Mouse (Mus musculus) C2C12 (cell line): ENCODE measurements around the gene E330009J07Rik.

Source experiments
- MAX ChIP-seq: IDR thresholded peaks from one replicate; pipeline ENCODE4 v1.6.1; 2011; ENCODE audit warnings: mild to moderate bottlenecking, control low read depth
- USF1 ChIP-seq: IDR thresholded peaks from one replicate; pipeline ENCODE4 v1.6.1; 2011; ENCODE audit warnings: low read depth, mild to moderate bottlenecking, control low read depth, moderate library complexity

DNA sequence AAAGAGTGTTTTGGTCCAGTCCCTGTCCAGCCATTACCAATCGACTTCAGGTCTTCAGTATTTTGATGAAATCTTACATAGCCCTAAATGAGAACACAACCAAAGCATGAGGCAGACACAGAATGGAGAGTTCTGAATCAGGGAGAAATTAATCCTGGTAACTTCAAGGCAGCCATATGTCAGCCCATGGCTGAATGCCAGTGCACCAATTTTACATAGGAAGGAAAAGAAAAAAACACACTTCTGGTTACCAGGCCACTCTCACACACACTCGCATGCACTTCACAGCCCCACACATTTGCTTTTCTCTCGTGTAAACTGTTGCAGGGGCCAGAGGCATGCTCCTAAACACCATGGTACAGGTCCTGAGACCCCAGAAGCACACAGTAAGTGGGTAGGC lies 5.1 kb downstream of the E330009J07Rik start:
- TF ChIP-seq USF1 (no peak), MAX (no peak)
